Mouse (Mus musculus): ENCODE measurements around the gene Dip2c.

- TF ChIP-seq CTCF (IDR thresholded peaks at IDR 0.05) (no peak), EP300 (IDR thresholded peaks at IDR 0.05) (no peak)
Observed at GRCm38 (mm10) chr13:9583579-9583978, 307.3 kb downstream of the Dip2c start.
